Mouse (Mus musculus) erythroblast, embryonic 14.5 days (primary cell): Measurements from ENCODE around the gene Mgst2.

Experiments
- GATA1 ChIP-seq: IDR thresholded peaks from 2 replicates; pipeline ENCODE4 v1.6.1; 2012; ENCODE audit warnings: low read length, inconsistent platforms, mixed read lengths
- TAL1 ChIP-seq: IDR thresholded peaks from 3 replicates; pipeline ENCODE4 v1.6.1; 2012; ENCODE audit warnings: low read length, inconsistent platforms, mixed read lengths

- no peak for TF ChIP-seq TAL1
- TF ChIP-seq GATA1, result no peak
These were observed 7.5 kb upstream of the Mgst2 start for GRCm38 (mm10) chr3:51652701-51653100.
